Mouse (Mus musculus) left cerebral cortex, adult 2 months (tissue): ENCODE data around the gene Kdelr1. TPM values are rescaled to one million over a fixed set of nuclear protein-coding genes. Genes with fewer than 3 reads are reported as not detected.
A peak's percentile ranks its signal among the peaks of the same experiment; 100 is the strongest.

ENCODE experiments used
- DNase-seq, 2 experiments: peaks; one replicate each; pipeline ENCODE4 v3.0.0; 2021 to 2022; ENCODE audit warnings: low spot score in 2 of 2, mixed read lengths in 1 of 2; ENCODE audit errors: extremely low spot score in 1 of 2
- H3K27ac ChIP-seq: fragments of 200-600 bp; 2 replicates; pipeline ENCODE4 v1.8.1; 2022
- H3K4me3 ChIP-seq: fragments of 200-600 bp; 2 replicates; pipeline ENCODE4 v1.8.1; 2022
- CTCF ChIP-seq: fragments of 200-600 bp; IDR thresholded peaks from 2 replicates; pipeline ENCODE4 v1.8.1; 2022; ENCODE audit warnings: antibody characterized with exemption, mild to moderate bottlenecking, moderate library complexity
- intact Hi-C: fragments of 180-260 bp; cut with DNase I; formaldehyde crosslinking; loops from one replicate; pipeline ENCODE4 v1.15.1; 2025
- long read RNA-seq, 2 experiments: library from polyadenylated mRNA; stranded (forward); transcript quantifications; one replicate each; pipeline ENCODE4 v2.0.0; 2021; ENCODE audit warnings: borderline mapping rate in 2 of 2
- total RNA-seq, 2 experiments: library from RNA; stranded (reverse); gene quantifications; 2 replicates each; pipeline ENCODE4 v1.2.3; 2021

The Kdelr1 gene
- total RNA-seq, result 10 to 100 TPM; 67.4 to 75.4 TPM
- long read RNA-seq, experiment 1, partial matches to known transcripts, result 1 of 6 reads
- long read RNA-seq, experiment 1, other reads (novel, unspliced or antisense), result 2 of 6 reads
- long read RNA-seq, experiment 2, partial matches to known transcripts, result 1 of 7 reads
- long read RNA-seq, experiment 2, other reads (novel, unspliced or antisense), result 2 of 7 reads

GRCm38 (mm10) chr7:45872624-45873023, at the start of gene Kdelr1:
TSS of gene Kdelr1 (plus strand) at chr7:45872772.
- intact Hi-C loops, result loop anchor here (1.0 to 2.0 kb wide), 3 partner anchors 63 to 136 kb away; no protein-coding TSS in a partner anchor
- Histone ChIP-seq H3K27ac (peak within 1 kb of the TSS; percentile 94), H3K4me3 (peak within 1 kb of the TSS; percentile 69)
- peak; percentile 87 to 93 for DNase-seq
- peak; percentile 97 for TF ChIP-seq CTCF

DNA sequence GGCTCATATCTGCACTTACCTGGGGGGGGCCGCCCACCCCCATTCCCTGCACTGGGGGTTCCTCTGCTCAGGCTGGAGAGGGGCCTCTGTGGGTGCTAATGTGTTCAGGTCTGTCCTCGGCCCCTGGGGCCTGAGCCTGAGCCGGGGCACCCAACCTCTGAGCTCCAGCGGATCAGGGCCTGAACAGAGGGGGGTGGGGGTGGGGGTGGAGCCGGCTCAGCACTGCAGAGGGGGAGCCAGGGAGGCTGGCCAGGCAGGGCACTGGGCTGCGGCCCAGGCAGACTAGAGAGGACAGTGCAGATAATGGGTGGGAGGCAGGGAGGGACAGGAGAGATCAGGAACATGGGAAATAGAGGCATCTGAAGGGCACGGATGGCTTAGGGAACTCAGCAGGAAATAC, 48.0 kb upstream of the Kdelr1 start, which contains the start of gene Kcnj14:
Gene Kcnj14, minus strand, starts transcription at position 185 of the 400 bp plus-strand sequence.
- Histone ChIP-seq H3K27ac (no peak within 1 kb of the TSS), H3K4me3 (no peak within 1 kb of the TSS)
- no peak for DNase-seq
- intact Hi-C loops, result no loop called here
- no peak for TF ChIP-seq CTCF

DNA sequence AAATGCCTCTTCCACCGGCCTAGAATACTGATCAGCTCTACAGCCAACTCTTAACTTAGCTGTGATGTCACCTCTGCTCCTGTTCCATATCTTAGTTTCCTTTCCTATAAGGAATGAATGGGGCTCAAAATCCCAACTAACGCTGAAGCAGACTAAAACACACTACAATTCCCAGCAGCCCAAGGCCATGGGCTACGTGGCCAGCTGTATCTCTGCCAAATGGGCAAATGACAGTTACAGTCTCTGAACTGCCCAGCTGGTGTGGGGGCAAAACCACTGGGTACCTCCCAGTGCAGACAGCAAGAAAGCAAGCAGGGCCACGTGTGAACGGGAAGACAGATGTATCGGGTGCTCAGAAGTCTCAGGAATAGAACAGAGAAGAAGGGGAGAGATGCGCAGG, 45.9 kb upstream of the Kdelr1 start:
- intact Hi-C loops, result no loop called here
- TF ChIP-seq CTCF, result no peak
- no peak for DNase-seq
- Histone ChIP-seq H3K4me3 (no peak overlapping the region), H3K27ac (no peak overlapping the region)

DNA sequence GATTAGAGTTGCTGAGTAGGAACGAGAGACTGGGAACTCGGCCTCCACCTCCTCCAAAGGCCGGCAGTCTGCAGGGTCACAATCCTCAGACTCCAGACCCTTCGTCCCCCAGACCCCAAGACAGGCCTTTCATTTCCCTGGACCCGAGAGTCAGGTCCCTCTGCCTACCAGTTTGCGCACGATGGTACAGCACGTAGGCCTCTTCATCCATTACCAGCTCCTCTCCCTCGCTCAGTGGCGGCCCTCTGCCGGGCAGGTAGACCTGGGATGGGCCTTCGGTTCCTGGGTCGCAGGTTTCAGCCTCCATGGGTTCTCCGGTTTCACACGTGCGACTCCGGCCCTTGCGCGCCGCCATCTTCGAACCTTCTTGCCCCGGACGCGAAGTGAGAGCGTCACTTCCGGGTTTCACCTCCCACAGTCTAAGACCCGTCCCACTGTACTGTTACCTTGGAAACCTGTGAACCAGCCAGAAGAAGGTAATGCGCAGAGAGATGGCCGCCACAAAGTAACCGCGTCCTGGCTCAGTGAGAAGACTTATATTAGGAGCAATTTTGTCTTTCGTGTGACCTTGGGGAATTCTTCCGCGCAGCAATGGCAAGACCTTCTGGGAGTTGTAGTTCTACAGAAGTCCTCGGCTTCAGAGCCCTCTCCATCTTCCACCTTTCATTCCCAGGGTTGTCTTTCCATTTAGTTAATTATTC, 42.0 kb upstream of the Kdelr1 start, which contains the start of gene Grwd1:
Gene Grwd1, minus strand, starts transcription at position 518 of the 701 bp plus-strand sequence.
- intact Hi-C loops, result no loop called here
- peak; percentile 83 to 84 for DNase-seq
- Histone ChIP-seq H3K4me3 (peak within 1 kb of the TSS; percentile 78), H3K27ac (peak within 1 kb of the TSS; percentile 97)
- no peak for TF ChIP-seq CTCF

DNA sequence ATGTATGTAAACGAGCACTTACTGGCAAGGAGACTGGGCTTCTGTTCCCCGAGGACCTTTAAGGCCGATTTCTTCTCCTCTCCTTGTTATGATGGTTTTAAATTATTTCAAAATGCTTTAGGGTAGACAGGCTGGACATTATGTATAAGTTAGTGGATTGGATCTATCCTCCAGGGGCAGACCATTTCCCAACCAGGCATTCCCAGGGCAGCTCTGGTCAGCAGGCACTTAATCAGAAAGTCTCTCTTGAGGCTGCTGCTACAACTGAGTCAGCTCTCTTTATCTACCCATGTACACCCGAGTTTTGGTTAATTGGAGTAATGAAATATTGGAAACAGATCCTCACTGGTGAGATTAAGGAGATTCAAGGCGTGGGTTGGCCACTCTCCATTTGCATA, 41.4 kb upstream of the Kdelr1 start:
- H3K4me3 ChIP-seq, result peak overlapping the region; percentile 78
- no peak for TF ChIP-seq CTCF
- intact Hi-C loops, result no loop called here
- peak overlapping the region; percentile 97 for H3K27ac ChIP-seq
- DNase-seq, result no peak

DNA sequence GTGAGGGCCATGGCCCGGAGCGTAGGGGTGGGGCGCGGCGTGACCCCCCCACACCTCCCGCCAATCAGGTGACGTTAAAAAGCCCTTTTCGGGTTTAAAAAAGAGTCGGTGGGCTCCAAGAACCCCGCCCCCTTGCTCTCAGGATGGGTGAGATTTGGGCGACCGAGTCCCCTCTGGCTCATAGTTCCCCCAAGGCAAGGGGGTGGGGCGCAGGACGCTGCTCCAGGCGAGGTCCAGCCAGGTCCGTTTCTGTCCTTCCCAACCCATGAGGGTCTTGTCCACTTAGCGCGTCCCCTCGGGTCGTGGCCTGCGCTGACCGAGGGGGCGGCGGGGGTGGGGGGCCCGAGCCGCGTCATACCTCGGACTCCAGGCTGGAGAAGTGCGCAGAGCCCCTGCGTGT, 40.1 kb upstream of the Kdelr1 start:
- intact Hi-C loops, result no loop called here
- TF ChIP-seq CTCF, result no peak
- no peak for DNase-seq
- Histone ChIP-seq H3K4me3 (peak overlapping the region; percentile 35), H3K27ac (peak overlapping the region; percentile 28; the same call in 1 of the 2 replicates)

GRCm38 (mm10) chr7:45833148-45833790, 39.3 kb upstream of the Kdelr1 start:
- peak in 1 of 2 experiments; percentile 52 for DNase-seq
- Histone ChIP-seq H3K4me3 (peak overlapping the region; percentile 35), H3K27ac (no peak overlapping the region; the same call in 1 of the 2 replicates)
- intact Hi-C loops, result no loop called here
- TF ChIP-seq CTCF, result no peak

- no peak for DNase-seq
Observed at GRCm38 (mm10) chr7:45833924-45834323, 38.6 kb upstream of the Kdelr1 start.

GRCm38 (mm10) chr7:45842950-45843744, 29.4 kb upstream of the Kdelr1 start:
- intact Hi-C loops, result no loop called here
- DNase-seq, result no peak
- TF ChIP-seq CTCF, result no peak
- Histone ChIP-seq H3K27ac (no peak overlapping the region), H3K4me3 (no peak overlapping the region)

More at GRCm38 (mm10) chr7:45833924-45834323, 38.6 kb upstream of the Kdelr1 start:
- intact Hi-C loops, result no loop called here
- no peak for TF ChIP-seq CTCF
- no peak overlapping the region for H3K27ac ChIP-seq
- H3K4me3 ChIP-seq, result peak overlapping the region; percentile 35

GRCm38 (mm10) chr7:45848447-45849027, 24.0 kb upstream of the Kdelr1 start:
- no peak for DNase-seq
- intact Hi-C loops, result no loop called here
- Histone ChIP-seq H3K27ac (no peak overlapping the region), H3K4me3 (no peak overlapping the region)
- TF ChIP-seq CTCF, result no peak

DNA sequence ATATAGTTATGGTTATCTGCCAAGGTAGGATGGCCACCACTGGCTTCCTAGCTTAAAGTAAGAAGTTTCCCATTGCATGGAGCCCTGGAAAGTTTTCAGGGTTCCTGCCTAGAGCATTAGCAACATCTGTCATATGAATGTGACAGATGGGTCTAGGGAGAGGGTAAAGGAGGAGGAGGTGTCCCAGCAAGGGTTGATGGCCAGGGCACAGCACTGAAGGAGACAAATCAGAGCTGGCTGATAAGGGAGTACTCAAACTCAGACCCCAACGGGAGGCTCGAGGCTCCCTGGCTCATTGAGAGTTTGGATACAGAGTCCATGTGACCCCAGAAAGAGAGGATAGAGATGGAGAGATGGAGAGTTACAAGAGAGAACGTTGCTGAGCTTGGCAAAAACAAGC, 21.9 kb upstream of the Kdelr1 start:
- no peak for DNase-seq
- H3K27ac ChIP-seq, result no peak overlapping the region
- intact Hi-C loops, result loop anchor here (10.0 kb wide), 1 partner anchor 364 kb away; no protein-coding TSS in a partner anchor
- no peak for TF ChIP-seq CTCF
- no peak overlapping the region for H3K4me3 ChIP-seq
